Mouse (Mus musculus) cerebellum, adult 2 months (tissue): ENCODE measurements around the gene Cenpc1.

Experiments used
- CTCF ChIP-seq: fragments of 200-500 bp; IDR thresholded peaks from 2 replicates; pipeline ENCODE4 v1.5.1; 2011; ENCODE audit warnings: low read depth, mild to moderate bottlenecking, control low read depth, low read length, moderate library complexity, borderline replicate concordance; ENCODE audit not compliant: insufficient read depth
- POLR2A ChIP-seq: fragments of 200-500 bp; IDR thresholded peaks from 2 replicates; pipeline ENCODE4 v1.6.1; 2011; ENCODE audit warnings: low read length, control low read depth, borderline replicate concordance; ENCODE audit not compliant: insufficient read depth

- TF ChIP-seq CTCF (no peak), POLR2A (no peak)
Observed at GRCm38 (mm10) chr5:86102176-86102575, 36.8 kb upstream of the Cenpc1 start.
